Mouse (Mus musculus): ENCODE results near the gene Stx6. TPM values are rescaled to one million over a fixed set of nuclear protein-coding genes. Genes with fewer than 3 reads are reported as not detected.

Stx6 gene
- polyA plus RNA-seq, 1 experiment = 26.0 TPM

DNA sequence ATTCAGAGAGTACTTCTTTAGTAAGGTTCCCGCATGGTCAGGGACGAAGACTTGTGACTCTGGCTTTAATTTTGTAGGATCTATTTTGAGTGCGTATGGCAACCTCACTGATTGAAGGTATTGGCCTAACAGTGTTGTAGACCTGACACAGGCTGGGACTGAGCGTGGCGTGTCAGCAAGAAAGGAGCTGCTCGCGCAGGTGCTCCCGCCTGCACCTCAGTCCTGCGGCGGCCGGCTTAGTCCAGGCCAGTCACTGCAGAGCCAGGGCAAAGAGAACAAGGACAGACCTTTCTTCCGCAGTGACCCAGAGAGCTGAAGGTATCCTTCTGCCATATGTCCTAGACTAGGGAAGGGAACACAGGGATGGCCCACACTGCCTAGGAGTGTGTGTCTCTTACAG lies 45.4 kb downstream of the Stx6 start:
- H3K27me3 ChIP-seq (ENCODE audit: control insufficient read depth, insufficient read depth, insufficient read length) = no peaks in the 10 kb centered on the region
- no peak overlapping the region for H3ac ChIP-seq (ENCODE audit: control insufficient read depth, insufficient read length)
- H3K36me3 ChIP-seq (ENCODE audit: control insufficient read depth, insufficient read depth) = peaks cover 3% of the 10 kb centered on the region
- no peak overlapping the region for H3K4me3 ChIP-seq
- H3K4me2 ChIP-seq (ENCODE audit: low read depth) = no peak overlapping the region
- TF ChIP-seq SRF (IDR thresholded peaks at IDR 0.05; ENCODE audit: control insufficient read depth, insufficient read length, low read depth) (no peak), CEBPB (IDR thresholded peaks at IDR 0.05; ENCODE audit: insufficient read depth, poor library complexity, severe bottlenecking) (no peak)
- H3K79me2 ChIP-seq (ENCODE audit: control insufficient read depth, insufficient read depth) = no peaks in the 10 kb centered on the region

DNA sequence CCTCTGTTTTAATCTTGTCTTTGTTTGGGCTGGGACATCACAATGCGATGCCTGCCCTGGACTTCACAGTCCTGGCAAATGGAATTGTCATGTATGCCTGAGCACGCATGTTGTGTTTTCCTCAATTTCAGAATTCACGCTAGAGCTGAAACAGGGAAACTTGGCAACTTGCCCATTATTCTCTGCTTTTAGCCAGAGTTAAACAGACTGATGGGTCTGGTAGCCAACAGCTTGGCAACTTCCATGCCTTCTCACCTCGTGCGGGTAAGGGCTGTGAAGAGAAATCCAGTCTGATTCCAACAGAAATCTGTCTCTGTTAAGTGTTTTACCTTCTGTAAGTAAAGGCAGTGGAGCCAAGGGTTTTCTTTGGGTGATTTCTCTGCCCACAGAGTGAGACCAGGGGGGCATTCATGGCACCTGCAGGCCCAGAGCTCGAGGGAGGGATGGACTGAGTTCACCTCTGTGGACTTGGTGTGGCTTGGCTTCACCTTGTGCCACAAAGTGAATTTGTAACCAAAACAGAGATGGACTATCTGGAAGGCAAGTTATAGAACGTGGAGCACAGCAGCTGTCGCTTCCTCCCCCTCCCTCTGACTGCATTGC lies 46.1 kb downstream of the Stx6 start:
- Histone ChIP-seq H3K4me2 (ENCODE audit: low read depth) (no peak overlapping the region), H3K79me2 (ENCODE audit: control insufficient read depth, insufficient read depth) (no peaks in the 10 kb centered on the region), H3K4me3 (no peak overlapping the region), H3ac (ENCODE audit: control insufficient read depth, insufficient read length) (no peak overlapping the region), H3K27me3 (ENCODE audit: control insufficient read depth, insufficient read depth, insufficient read length) (no peaks in the 10 kb centered on the region), H3K36me3 (ENCODE audit: control insufficient read depth, insufficient read depth) (peaks cover 3% of the 10 kb centered on the region)
- TF ChIP-seq E2F4 (IDR thresholded peaks at IDR 0.05; ENCODE audit: insufficient read depth) (no peak), USF1 (IDR thresholded peaks at IDR 0.05; ENCODE audit: low read depth) (no peak), POLR2AphosphoS2 (IDR thresholded peaks at IDR 0.05; ENCODE audit: insufficient read length, low read depth) (no peak), REST (IDR thresholded peaks at IDR 0.05; ENCODE audit: insufficient read depth, insufficient read length) (no peak), POLR2A (IDR thresholded peaks at IDR 0.05; ENCODE audit: insufficient read length, low read depth) (no peak), CEBPB (IDR thresholded peaks at IDR 0.05; ENCODE audit: insufficient read depth, poor library complexity, severe bottlenecking) (no peak), MYOG (IDR thresholded peaks at IDR 0.05; ENCODE audit: control insufficient read depth in 1 of 3, insufficient read depth in 1 of 3, insufficient read length in 2 of 3, low read depth in 2 of 3) (no peak), TCF12 (IDR thresholded peaks at IDR 0.05; ENCODE audit: insufficient read depth, poor library complexity, severe bottlenecking) (no peak), TCF3 (IDR thresholded peaks at IDR 0.05; ENCODE audit: insufficient read length, low read depth) (no peak), SRF (IDR thresholded peaks at IDR 0.05; ENCODE audit: control insufficient read depth, insufficient read length, low read depth) (no peak), MYOD1 (IDR thresholded peaks at IDR 0.05; ENCODE audit: control insufficient read depth in 1 of 3, insufficient read length in 2 of 3, low read depth in 2 of 3) (no peak), MAX (IDR thresholded peaks at IDR 0.05; ENCODE audit: low read depth) (no peak)

DNA sequence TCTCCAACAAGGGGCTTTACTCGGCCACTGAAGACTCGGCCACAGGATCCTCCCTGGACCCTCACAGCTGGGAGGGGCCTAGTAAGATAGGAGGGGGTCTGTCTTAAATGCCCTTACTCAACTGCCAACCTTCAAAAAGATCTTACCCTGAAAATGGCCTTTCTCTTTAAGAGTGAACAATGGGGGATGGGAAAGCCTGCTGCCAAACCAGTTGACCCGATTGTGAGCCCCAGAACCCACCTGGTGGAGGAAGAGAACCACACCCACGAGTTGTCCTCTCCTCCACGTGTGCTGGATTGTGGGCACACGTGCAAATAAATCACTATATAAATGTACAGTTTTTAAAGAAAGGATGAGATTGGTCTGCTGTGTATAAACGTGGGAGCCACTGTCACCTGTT lies 46.8 kb downstream of the Stx6 start:
- H3K4me2 ChIP-seq (ENCODE audit: low read depth) = no peak overlapping the region
- no peaks in the 10 kb centered on the region for H3K27me3 ChIP-seq (ENCODE audit: control insufficient read depth, insufficient read depth, insufficient read length)
- H3K4me3 ChIP-seq = no peak overlapping the region
- no peaks in the 10 kb centered on the region for H3K79me2 ChIP-seq (ENCODE audit: control insufficient read depth, insufficient read depth)
- TF ChIP-seq MYOG (IDR thresholded peaks at IDR 0.05; ENCODE audit: control insufficient read depth in 1 of 3, insufficient read depth in 1 of 3, insufficient read length in 2 of 3, low read depth in 2 of 3) (no peak), CEBPB (IDR thresholded peaks at IDR 0.05; ENCODE audit: insufficient read depth, poor library complexity, severe bottlenecking) (no peak), POLR2AphosphoS2 (IDR thresholded peaks at IDR 0.05; ENCODE audit: insufficient read length, low read depth) (no peak), POLR2A (IDR thresholded peaks at IDR 0.05; ENCODE audit: insufficient read length, low read depth) (no peak), TCF12 (IDR thresholded peaks at IDR 0.05; ENCODE audit: insufficient read depth, poor library complexity, severe bottlenecking) (no peak), SRF (IDR thresholded peaks at IDR 0.05; ENCODE audit: control insufficient read depth, insufficient read length, low read depth) (no peak), MAX (IDR thresholded peaks at IDR 0.05; ENCODE audit: low read depth) (no peak), MYOD1 (IDR thresholded peaks at IDR 0.05; ENCODE audit: control insufficient read depth in 1 of 3, insufficient read length in 2 of 3, low read depth in 2 of 3) (no peak), REST (IDR thresholded peaks at IDR 0.05; ENCODE audit: insufficient read depth, insufficient read length) (no peak), E2F4 (IDR thresholded peaks at IDR 0.05; ENCODE audit: insufficient read depth) (no peak), USF1 (IDR thresholded peaks at IDR 0.05; ENCODE audit: low read depth) (no peak), TCF3 (IDR thresholded peaks at IDR 0.05; ENCODE audit: insufficient read length, low read depth) (no peak)
- H3K36me3 ChIP-seq (ENCODE audit: control insufficient read depth, insufficient read depth) = peaks cover 3% of the 10 kb centered on the region
- no peak overlapping the region for H3ac ChIP-seq (ENCODE audit: control insufficient read depth, insufficient read length)

DNA sequence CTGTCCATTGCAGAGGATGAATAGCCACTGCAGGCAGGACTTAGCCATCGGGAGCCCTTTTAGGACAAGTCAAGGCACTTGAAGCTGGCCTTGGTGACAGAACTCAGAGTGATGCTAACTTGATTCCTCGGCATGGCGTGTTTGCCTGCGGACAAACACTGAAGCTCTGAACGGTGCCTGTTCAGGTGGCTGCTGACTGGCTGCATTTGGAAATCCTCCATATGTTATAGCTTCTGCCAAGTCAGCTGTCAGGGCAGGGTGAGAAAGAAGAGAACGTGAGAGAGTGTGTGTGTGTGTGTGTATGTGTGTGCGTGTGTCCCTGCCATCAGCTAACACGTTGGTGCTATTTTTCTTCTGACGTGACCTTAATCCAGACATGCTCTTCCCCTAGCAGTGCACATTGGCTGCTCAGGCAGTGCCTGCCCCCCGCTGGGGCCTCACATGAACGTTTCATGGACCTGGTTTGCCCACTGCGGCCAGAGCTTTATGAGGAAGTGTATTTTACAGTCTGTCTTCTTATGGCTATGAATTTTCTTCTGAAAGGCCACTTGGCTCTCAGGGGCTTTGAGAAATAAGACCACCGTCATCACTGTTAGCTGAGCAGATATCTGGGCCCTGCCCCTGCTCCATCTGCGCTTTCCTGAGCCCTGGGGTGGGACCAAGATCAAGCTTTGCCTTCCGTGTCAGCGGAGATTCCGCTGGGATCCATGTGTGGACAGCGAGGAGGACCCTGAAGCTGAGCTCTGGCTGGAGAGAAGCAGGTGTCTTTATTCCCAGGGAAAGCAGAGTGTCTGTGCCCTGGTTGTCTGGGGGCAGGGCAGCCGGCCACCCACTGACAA lies 47.5 kb downstream of the Stx6 start:
- Histone ChIP-seq H3K27me3 (ENCODE audit: control insufficient read depth, insufficient read depth, insufficient read length) (no peaks in the 10 kb centered on the region), H3K36me3 (ENCODE audit: control insufficient read depth, insufficient read depth) (peaks cover 3% of the 10 kb centered on the region), H3ac (ENCODE audit: control insufficient read depth, insufficient read length) (no peak overlapping the region), H3K79me2 (ENCODE audit: control insufficient read depth, insufficient read depth) (no peaks in the 10 kb centered on the region), H3K4me3 (no peak overlapping the region), H3K4me2 (ENCODE audit: low read depth) (no peak overlapping the region)
- TF ChIP-seq TCF12 (IDR thresholded peaks at IDR 0.05; ENCODE audit: insufficient read depth, poor library complexity, severe bottlenecking) = no peak
- TF ChIP-seq USF1 (IDR thresholded peaks at IDR 0.05; ENCODE audit: low read depth) = no peak
- TF ChIP-seq MAX (IDR thresholded peaks at IDR 0.05; ENCODE audit: low read depth) = no peak
- no peak for TF ChIP-seq CEBPB (IDR thresholded peaks at IDR 0.05; ENCODE audit: insufficient read depth, poor library complexity, severe bottlenecking)
- TF ChIP-seq MYOG (IDR thresholded peaks at IDR 0.05; ENCODE audit: control insufficient read depth in 1 of 3, insufficient read depth in 1 of 3, insufficient read length in 2 of 3, low read depth in 2 of 3) = no peak
- no peak for TF ChIP-seq TCF3 (IDR thresholded peaks at IDR 0.05; ENCODE audit: insufficient read length, low read depth)
- no peak for TF ChIP-seq SRF (IDR thresholded peaks at IDR 0.05; ENCODE audit: control insufficient read depth, insufficient read length, low read depth)
- no peak for TF ChIP-seq MYOD1 (IDR thresholded peaks at IDR 0.05; ENCODE audit: control insufficient read depth in 1 of 3, insufficient read length in 2 of 3, low read depth in 2 of 3)
- no peak for TF ChIP-seq E2F4 (IDR thresholded peaks at IDR 0.05; ENCODE audit: insufficient read depth)
- no peak for TF ChIP-seq POLR2AphosphoS2 (IDR thresholded peaks at IDR 0.05; ENCODE audit: insufficient read length, low read depth)
- no peak for TF ChIP-seq POLR2A (IDR thresholded peaks at IDR 0.05; ENCODE audit: insufficient read length, low read depth)
- TF ChIP-seq REST (IDR thresholded peaks at IDR 0.05; ENCODE audit: insufficient read depth, insufficient read length) = no peak
